Mouse (Mus musculus) CH12.LX (cell line): ENCODE data around the gene Ddx47.

Experiments used
- CHD1 ChIP-seq: IDR thresholded peaks from 2 replicates; pipeline ENCODE4 v1.6.1; 2012; ENCODE audit warnings: low read depth, low read length, improper control_type of control experiment, inconsistent platforms
- CTCF ChIP-seq, 2 experiments: IDR thresholded peaks in 1 of 2; conservative IDR thresholded peaks in 1 of 2; 2 replicates each; pipeline ENCODE4 v1.5.1; 2011 to 2012; ENCODE audit warnings: low read depth in 2 of 2, low read length in 2 of 2, improper control_type of control experiment in 1 of 2, inconsistent platforms in 1 of 2, mild to moderate bottlenecking in 1 of 2, moderate library complexity in 1 of 2
- ETS1 ChIP-seq: conservative IDR thresholded peaks from 2 replicates; pipeline ENCODE4 v1.6.1; 2012; ENCODE audit warnings: low read depth, mild to moderate bottlenecking, inconsistent platforms, low read length, improper control_type of control experiment, moderate library complexity
- GABPA ChIP-seq: IDR thresholded peaks from 2 replicates; pipeline ENCODE4 v1.6.1; 2012; ENCODE audit warnings: low read depth, low read length, improper control_type of control experiment, inconsistent platforms; ENCODE audit not compliant: insufficient replicate concordance
- MAZ ChIP-seq: IDR thresholded peaks from 2 replicates; pipeline ENCODE4 v1.6.1; 2012; ENCODE audit warnings: low read depth, mild to moderate bottlenecking, inconsistent platforms, low read length, improper control_type of control experiment, moderate library complexity
- POLR2A ChIP-seq: IDR thresholded peaks from 2 replicates; pipeline ENCODE4 v1.6.1; 2011; ENCODE audit warnings: low read depth, mild to moderate bottlenecking, improper control_type of control experiment, low read length
- SMC3 ChIP-seq: IDR thresholded peaks from 2 replicates; pipeline ENCODE4 v1.6.1; 2011; ENCODE audit warnings: low read depth, low read length, improper control_type of control experiment
- TBP ChIP-seq: conservative IDR thresholded peaks from 2 replicates; pipeline ENCODE4 v1.6.1; 2011; ENCODE audit warnings: low read depth, low read length, improper control_type of control experiment
- USF1 ChIP-seq: IDR thresholded peaks from 2 replicates; pipeline ENCODE4 v1.6.1; 2014; ENCODE audit warnings: low read depth, mild to moderate bottlenecking, inconsistent platforms, low read length, improper control_type of control experiment
- ZKSCAN1 ChIP-seq: IDR thresholded peaks from 2 replicates; pipeline ENCODE4 v1.6.1; 2012; ENCODE audit warnings: low read depth, inconsistent platforms, low read length, improper control_type of control experiment, borderline replicate concordance
- ZNF384 ChIP-seq: IDR thresholded peaks from 2 replicates; pipeline ENCODE4 v1.6.1; 2012; ENCODE audit warnings: low read depth, low read length, improper control_type of control experiment, inconsistent platforms

GRCm38 (mm10) chr6:134963910-134964309 lies 47.5 kb upstream of the Ddx47 start:
- TF ChIP-seq CTCF (conservative IDR thresholded peaks at IDR 0.05 in 1 of 2, IDR thresholded peaks at IDR 0.05 in 1 of 2; ENCODE audit: low read depth in 2 of 2, low read length in 2 of 2) (no peak), USF1 (no peak), ZNF384 (no peak), SMC3 (no peak), POLR2A (no peak), ZKSCAN1 (no peak), CHD1 (no peak), GABPA (no peak), TBP (no peak), MAZ (no peak), ETS1 (no peak)
